Mouse (Mus musculus) layer of hippocampus, adult 9-11 months (tissue): ENCODE measurements at regions not wholly inside any gene's neighbourhood (a gene's known extent, or its start where the extent isn't known, plus 50 kb on each side); places are given as distances from the start of the nearest gene placed in this dataset.

Source experiments
- DNase-seq: peaks from one replicate; pipeline ENCODE4 v3.0.0; 2022

GRCm38 (mm10) chr8:115897521-115898178 lies 190.1 kb upstream of the Maf start:
- DNase-seq: no peak

- DNase-seq: no peak
Observed at GRCm38 (mm10) chr8:115897086-115897485, 189.5 kb upstream of the Maf start.

- DNase-seq: no peak
Observed at GRCm38 (mm10) chr8:115896066-115896465, 188.5 kb upstream of the Maf start.

- no peak for DNase-seq
Observed at GRCm38 (mm10) chr8:115888278-115888677, 180.7 kb upstream of the Maf start.

GRCm38 (mm10) chr8:115885121-115885743 lies 177.6 kb upstream of the Maf start:
- no peak for DNase-seq

- no peak for DNase-seq
Observed at GRCm38 (mm10) chr8:115883808-115884207, 176.2 kb upstream of the Maf start.

GRCm38 (mm10) chr8:115881881-115882280 lies 174.3 kb upstream of the Maf start:
- DNase-seq: no peak

GRCm38 (mm10) chr8:115874789-115875188 lies 167.2 kb upstream of the Maf start:
- no peak for DNase-seq

- no peak for DNase-seq
Observed at GRCm38 (mm10) chr8:115871381-115871780, 163.8 kb upstream of the Maf start.

- DNase-seq: no peak
Observed at GRCm38 (mm10) chr8:115861381-115861780, 153.8 kb upstream of the Maf start.

- no peak for DNase-seq
Observed at GRCm38 (mm10) chr8:115859406-115859805, 151.8 kb upstream of the Maf start.

- DNase-seq: no peak
Observed at GRCm38 (mm10) chr8:115856816-115857215, 149.2 kb upstream of the Maf start.

- no peak for DNase-seq
Observed at GRCm38 (mm10) chr8:115855934-115856629, 148.5 kb upstream of the Maf start.

- DNase-seq: no peak
Observed at GRCm38 (mm10) chr8:115854209-115854900, 146.8 kb upstream of the Maf start.

GRCm38 (mm10) chr8:115850552-115850951 lies 143.0 kb upstream of the Maf start:
- no peak for DNase-seq

GRCm38 (mm10) chr8:115833391-115833790 lies 125.8 kb upstream of the Maf start:
- DNase-seq: no peak

- no peak for DNase-seq
Observed at GRCm38 (mm10) chr8:115831675-115832074, 124.1 kb upstream of the Maf start.

GRCm38 (mm10) chr8:115830012-115830662 lies 122.5 kb upstream of the Maf start:
- DNase-seq: no peak

GRCm38 (mm10) chr8:115826516-115826915 lies 118.9 kb upstream of the Maf start:
- no peak for DNase-seq

GRCm38 (mm10) chr8:115825899-115826502 lies 118.4 kb upstream of the Maf start:
- no peak for DNase-seq

- no peak for DNase-seq
Observed at GRCm38 (mm10) chr8:115824478-115824785, 116.8 kb upstream of the Maf start.

- no peak for DNase-seq
Observed at GRCm38 (mm10) chr8:115823673-115824477, 116.3 kb upstream of the Maf start.
